Mouse (Mus musculus): ENCODE measurements around the gene Thbs3. TPM values are rescaled to one million over a fixed set of nuclear protein-coding genes. Genes with fewer than 3 reads are reported as not detected.
A peak's percentile ranks its signal among the peaks of the same experiment; 100 is the strongest.

The Thbs3 gene
- polyA plus RNA-seq, 1 experiment from 2014 or later = 20.4 TPM

DNA sequence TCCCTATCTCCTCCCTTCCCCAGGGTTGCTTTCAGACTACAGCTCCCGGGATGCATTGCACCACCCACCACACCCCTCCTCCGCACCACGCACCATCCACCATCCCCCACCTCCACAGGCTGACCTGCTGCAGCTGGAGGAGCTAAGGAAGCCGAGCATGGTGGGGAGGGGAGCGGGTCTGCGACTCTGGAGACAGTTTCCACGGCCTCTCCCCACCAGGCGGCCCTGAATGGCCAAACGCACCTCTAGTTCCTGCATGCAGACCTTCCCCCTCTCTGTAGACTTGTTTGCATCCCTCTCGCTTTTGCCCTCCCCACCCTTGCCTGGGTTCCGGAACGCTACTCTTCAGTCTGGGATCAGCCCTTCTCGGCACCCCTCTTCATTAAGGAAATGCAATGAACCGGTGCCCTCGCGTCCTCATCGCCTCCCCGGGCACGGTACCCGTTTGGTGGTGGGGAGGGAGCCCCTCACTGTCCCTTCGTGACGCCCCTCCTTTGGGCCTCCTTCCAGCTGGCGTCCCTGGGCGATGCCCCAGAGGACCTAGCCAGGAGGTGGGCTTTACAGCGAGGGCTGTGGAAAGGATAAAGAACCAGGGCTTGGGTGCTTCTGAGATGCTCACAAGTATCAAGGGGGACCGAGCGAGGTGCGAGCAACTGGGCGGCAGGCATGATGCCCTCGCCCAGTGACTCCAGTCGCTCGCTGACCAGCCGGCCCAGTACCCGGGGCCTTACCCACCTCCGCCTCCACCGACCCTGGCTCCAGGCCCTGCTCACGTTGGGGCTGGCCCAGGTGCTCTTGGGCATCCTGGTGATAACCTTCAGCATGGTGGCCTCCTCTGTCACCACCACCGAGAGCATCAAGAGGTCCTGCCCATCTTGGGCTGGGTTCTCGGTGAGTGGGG, 31.7 kb upstream of the Thbs3 start, which contains the start of gene Fam189b:
Gene Fam189b (plus strand): TSS at position 86 of the 901 bp plus-strand sequence.
- Histone ChIP-seq H3K27ac (peak within 1 kb of the TSS; percentile 89), H3K4me2 (replicated peaks) (peak within 1 kb of the TSS; percentile 97), H3K27me3 (replicated peaks) (no peaks in the 10 kb centered on the region), H3K9me3 (no peaks in the 10 kb centered on the region), H3K36me3 (peaks cover 24% of the 10 kb centered on the region), H3K9ac (peak within 1 kb of the TSS; percentile 82), H3K4me1 (replicated peaks) (peaks cover 36% of the 10 kb centered on the region), H3K4me3 (replicated peaks) (peak within 1 kb of the TSS; percentile 64)
- 5% methylated on average over 38 of the region's 39 CpGs for WGBS
- ATAC-seq = peak; percentile 95

GRCm38 (mm10) chr3:89183959-89184315, 31.0 kb upstream of the Thbs3 start:
- H3K9me3 ChIP-seq = no peaks in the 10 kb centered on the region
- no peak overlapping the region for H3K27ac ChIP-seq
- peaks cover 24% of the 10 kb centered on the region for H3K36me3 ChIP-seq
- H3K9ac ChIP-seq = peak overlapping the region; percentile 82
- H3K4me2 ChIP-seq (replicated peaks) = peak overlapping the region; percentile 97
- H3K4me3 ChIP-seq (replicated peaks) = peak overlapping the region; percentile 64
- H3K4me1 ChIP-seq (replicated peaks) = peaks cover 33% of the 10 kb centered on the region
- H3K27me3 ChIP-seq (replicated peaks) = no peaks in the 10 kb centered on the region
- 82% methylated on average over 6 of the region's 6 CpGs for WGBS
- ATAC-seq = no peak

DNA sequence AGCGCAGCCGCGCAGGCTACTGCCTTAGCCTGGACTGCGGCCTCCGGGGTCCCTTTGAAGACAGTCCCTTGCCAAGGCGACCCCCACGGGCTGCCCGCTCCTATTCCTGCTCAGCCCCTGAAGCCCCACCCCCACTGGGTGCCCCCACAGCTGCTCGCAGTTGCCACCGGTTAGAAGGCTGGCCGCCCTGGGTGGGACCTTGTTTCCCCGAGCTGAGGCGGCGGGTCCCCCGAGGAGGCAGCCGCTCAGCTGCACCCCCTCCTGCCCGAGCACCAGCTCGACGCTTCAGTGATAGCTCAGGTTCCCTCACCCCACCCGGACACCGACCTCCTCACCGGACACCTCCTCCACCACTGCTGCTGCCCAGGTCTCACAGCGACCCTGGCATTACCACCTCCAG, 27.8 kb upstream of the Thbs3 start:
- H3K4me3 ChIP-seq (replicated peaks) = no peak overlapping the region
- 0 out of 2 replicates have a peak, but pooled peaks cover 4% of the 10 kb centered on the region for H3K36me3 ChIP-seq
- H3K9me3 ChIP-seq = no peaks in the 10 kb centered on the region
- peaks cover 31% of the 10 kb centered on the region for H3K4me1 ChIP-seq (replicated peaks)
- no peak overlapping the region for H3K9ac ChIP-seq
- H3K27ac ChIP-seq = no peak overlapping the region
- no peaks in the 10 kb centered on the region for H3K27me3 ChIP-seq (replicated peaks)
- H3K4me2 ChIP-seq (replicated peaks) = no peak overlapping the region
- ATAC-seq = no peak
- WGBS = 57% methylated on average over 23 of the region's 23 CpGs

DNA sequence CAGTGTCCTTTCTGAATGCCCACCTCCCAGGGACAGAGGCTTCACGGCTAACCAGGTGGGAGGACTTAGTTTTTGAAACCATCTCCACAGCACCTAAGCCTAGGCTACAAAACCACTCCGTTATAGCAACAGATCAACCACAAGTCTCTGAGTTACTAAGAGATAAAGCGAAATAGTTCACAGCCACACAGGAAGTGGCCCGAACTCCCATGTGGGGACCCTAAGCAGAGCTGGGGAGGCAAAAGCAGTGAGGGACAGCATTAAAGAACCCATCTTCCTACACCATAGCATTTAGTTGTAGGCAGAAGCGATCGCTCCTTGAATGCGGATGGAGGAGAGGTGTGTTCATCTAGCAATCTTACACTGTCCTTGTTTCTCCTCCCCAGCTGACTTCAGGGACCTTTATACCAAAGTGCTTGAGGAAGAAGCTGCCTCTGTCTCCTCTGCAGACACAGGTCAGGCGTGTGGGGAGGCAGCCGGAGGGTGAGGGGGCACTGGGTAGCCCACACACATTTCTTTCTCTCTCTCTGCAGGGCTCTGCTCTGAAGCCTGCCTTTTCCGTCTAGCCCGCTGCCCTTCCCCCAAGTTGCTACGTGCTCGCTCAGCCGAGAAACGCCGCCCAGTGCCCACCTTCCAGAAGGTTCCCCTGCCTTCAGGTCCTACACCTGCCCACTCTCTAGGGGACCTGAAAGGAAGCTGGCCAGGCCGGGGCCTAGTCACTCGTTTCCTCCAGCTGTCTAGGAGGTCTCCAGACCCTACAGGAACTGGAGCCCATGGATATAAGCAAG, 27.1 kb upstream of the Thbs3 start:
- Histone ChIP-seq H3K27ac (no peak overlapping the region), H3K36me3 (no peaks in the 10 kb centered on the region), H3K4me1 (replicated peaks) (peaks cover 25% of the 10 kb centered on the region), H3K4me3 (replicated peaks) (no peak overlapping the region), H3K9me3 (no peaks in the 10 kb centered on the region), H3K27me3 (replicated peaks) (no peaks in the 10 kb centered on the region), H3K9ac (no peak overlapping the region), H3K4me2 (replicated peaks) (no peak overlapping the region)
- no peak for ATAC-seq
- WGBS = 86% methylated on average over 18 of the region's 18 CpGs

DNA sequence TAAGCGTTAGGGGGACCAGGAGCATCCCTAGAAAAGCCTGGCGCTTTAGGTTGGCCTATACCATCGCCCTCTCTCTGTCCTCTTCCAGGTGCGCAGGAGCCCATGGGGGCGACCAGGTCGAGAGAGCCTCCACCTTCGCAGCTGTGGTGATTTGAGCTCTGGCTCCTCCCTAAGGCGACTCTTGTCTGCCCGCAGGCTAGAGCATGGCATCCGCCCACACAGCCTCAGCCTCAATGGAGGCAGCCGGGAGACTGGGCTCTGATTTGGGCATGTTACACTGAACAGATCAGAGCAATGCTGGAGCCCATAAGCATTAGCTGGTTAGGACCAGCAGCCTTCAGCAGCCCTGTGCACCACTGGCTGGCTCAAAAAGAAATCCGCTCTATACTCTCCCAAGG, 26.5 kb upstream of the Thbs3 start:
- Histone ChIP-seq H3K4me2 (replicated peaks) (no peak overlapping the region), H3K36me3 (no peaks in the 10 kb centered on the region), H3K9ac (no peak overlapping the region), H3K27ac (no peak overlapping the region), H3K9me3 (no peaks in the 10 kb centered on the region), H3K4me1 (replicated peaks) (peaks cover 22% of the 10 kb centered on the region), H3K27me3 (replicated peaks) (no peaks in the 10 kb centered on the region), H3K4me3 (replicated peaks) (no peak overlapping the region)
- WGBS = 75% methylated on average over 12 of the region's 12 CpGs
- no peak for ATAC-seq

DNA sequence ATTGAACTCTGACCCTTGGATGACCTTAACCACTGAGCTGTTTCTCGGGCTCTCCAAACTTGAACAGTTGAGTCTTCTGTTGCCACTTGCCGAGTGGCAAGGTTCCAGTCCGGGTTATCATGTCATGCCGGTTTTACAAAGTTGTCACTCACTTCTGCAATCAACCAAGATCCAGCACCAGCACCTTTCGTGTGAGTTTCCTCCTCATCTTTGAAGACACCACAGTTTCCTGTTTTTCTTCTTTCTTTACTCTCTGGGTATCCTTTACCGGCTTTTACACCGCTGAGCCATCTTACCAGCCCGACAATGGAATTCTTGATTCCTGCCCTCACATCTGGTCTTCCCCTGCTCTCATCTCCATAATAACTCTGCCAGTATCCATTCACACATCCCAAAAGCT, 24.5 kb upstream of the Thbs3 start:
- H3K27ac ChIP-seq = no peak overlapping the region
- H3K4me2 ChIP-seq (replicated peaks) = no peak overlapping the region
- H3K36me3 ChIP-seq = no peaks in the 10 kb centered on the region
- no peak for ATAC-seq
- WGBS = 81% methylated on average over 8 of the region's 8 CpGs
- H3K27me3 ChIP-seq (replicated peaks) = no peaks in the 10 kb centered on the region
- no peak overlapping the region for H3K4me3 ChIP-seq (replicated peaks)
- no peaks in the 10 kb centered on the region for H3K9me3 ChIP-seq
- H3K4me1 ChIP-seq (replicated peaks) = peaks cover 3% of the 10 kb centered on the region; the same call in 1 of the 2 replicates
- H3K9ac ChIP-seq = no peak overlapping the region

- no peak for ATAC-seq
- no peaks in the 10 kb centered on the region for H3K36me3 ChIP-seq
- H3K9ac ChIP-seq = no peak overlapping the region
- 71% methylated on average over 1 of the region's 1 CpGs for WGBS
- no peaks in the 10 kb centered on the region for H3K27me3 ChIP-seq (replicated peaks)
- H3K9me3 ChIP-seq = no peaks in the 10 kb centered on the region
- no peak overlapping the region for H3K4me2 ChIP-seq (replicated peaks)
- H3K4me1 ChIP-seq (replicated peaks) = peaks cover 8% of the 10 kb centered on the region; the same call in 1 of the 2 replicates
- no peak overlapping the region for H3K27ac ChIP-seq
- no peak overlapping the region for H3K4me3 ChIP-seq (replicated peaks)
Observed at GRCm38 (mm10) chr3:89193351-89193750, 21.6 kb upstream of the Thbs3 start.

GRCm38 (mm10) chr3:89193853-89194252, 21.1 kb upstream of the Thbs3 start:
- Histone ChIP-seq H3K9ac (no peak overlapping the region), H3K9me3 (no peaks in the 10 kb centered on the region), H3K36me3 (no peaks in the 10 kb centered on the region), H3K27ac (no peak overlapping the region), H3K4me3 (replicated peaks) (no peak overlapping the region), H3K27me3 (replicated peaks) (no peaks in the 10 kb centered on the region), H3K4me1 (replicated peaks) (peaks cover 8% of the 10 kb centered on the region; the same call in 1 of the 2 replicates), H3K4me2 (replicated peaks) (no peak overlapping the region)
- ATAC-seq = no peak
- WGBS = 89% methylated on average over 2 of the region's 2 CpGs

GRCm38 (mm10) chr3:89195979-89196877, 18.8 kb upstream of the Thbs3 start:
- Histone ChIP-seq H3K9me3 (no peaks in the 10 kb centered on the region), H3K9ac (peak overlapping the region; percentile 58), H3K27me3 (replicated peaks) (no peaks in the 10 kb centered on the region), H3K4me1 (replicated peaks) (peaks cover 8% of the 10 kb centered on the region; the same call in 1 of the 2 replicates), H3K36me3 (no peaks in the 10 kb centered on the region), H3K27ac (peak overlapping the region; percentile 78), H3K4me2 (replicated peaks) (peak overlapping the region; percentile 73), H3K4me3 (replicated peaks) (peak overlapping the region; percentile 45)
- WGBS = 8% methylated on average over 33 of the region's 33 CpGs
- ATAC-seq = peak; percentile 98

- H3K36me3 ChIP-seq = 0 out of 2 replicates have a peak, but pooled peaks cover 3% of the 10 kb centered on the region
- no peak for ATAC-seq
- H3K4me2 ChIP-seq (replicated peaks) = no peak overlapping the region
- H3K9ac ChIP-seq = no peak overlapping the region
- H3K4me1 ChIP-seq (replicated peaks) = peaks cover 12% of the 10 kb centered on the region
- H3K27me3 ChIP-seq (replicated peaks) = no peaks in the 10 kb centered on the region
- WGBS = 78% methylated on average over 3 of the region's 3 CpGs
- no peak overlapping the region for H3K27ac ChIP-seq
- no peak overlapping the region for H3K4me3 ChIP-seq (replicated peaks)
- H3K9me3 ChIP-seq = no peaks in the 10 kb centered on the region
Observed at GRCm38 (mm10) chr3:89199839-89200238, 15.1 kb upstream of the Thbs3 start.

DNA sequence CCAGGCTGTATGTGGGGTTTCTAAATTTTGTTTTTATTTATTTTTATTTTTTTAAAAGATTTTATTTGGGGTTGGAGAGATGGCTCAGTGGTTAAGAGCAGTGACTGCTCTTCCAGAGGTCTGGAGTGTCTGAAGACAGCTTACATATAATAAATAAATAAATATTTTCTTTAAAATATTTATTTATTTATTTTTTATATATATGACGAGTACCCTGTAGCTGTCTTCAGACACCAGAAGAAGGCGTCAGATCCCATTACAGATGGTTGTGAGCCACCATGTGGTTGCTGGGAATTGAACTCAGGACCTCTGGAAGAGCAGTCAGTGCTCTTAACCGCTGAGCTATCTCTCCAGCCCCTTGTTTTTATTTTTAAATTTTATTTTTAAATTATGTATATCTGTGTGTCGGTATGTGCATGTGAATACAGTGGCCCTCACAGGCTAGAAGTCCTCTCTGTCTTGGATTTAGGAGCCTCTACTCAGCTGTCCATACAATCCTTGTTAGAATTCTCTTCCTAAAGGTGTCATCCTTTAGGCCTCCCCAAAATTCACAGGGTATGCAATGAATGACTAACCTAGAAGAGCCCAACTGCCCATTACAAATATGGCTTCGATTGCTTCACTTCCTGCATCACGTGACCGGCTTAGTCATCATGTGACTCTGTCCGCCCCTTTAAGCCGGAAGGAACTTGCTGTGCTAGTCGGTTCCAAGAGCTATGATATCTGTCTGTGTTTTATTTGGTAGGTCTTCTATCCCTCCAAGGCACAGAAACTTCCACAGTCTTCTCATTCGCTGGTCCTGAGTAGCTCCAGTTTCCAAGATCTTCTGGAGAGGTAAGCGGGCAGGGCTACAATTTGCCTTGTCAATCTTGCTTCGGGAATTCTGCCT, 12.5 kb upstream of the Thbs3 start, which contains the start of gene Gba:
Gene Gba (plus strand): TSS at position 676 of the 889 bp plus-strand sequence.
- Histone ChIP-seq H3K4me3 (replicated peaks) (peak within 1 kb of the TSS; percentile 48), H3K27me3 (replicated peaks) (no peaks in the 10 kb centered on the region), H3K9me3 (no peaks in the 10 kb centered on the region), H3K4me1 (replicated peaks) (peaks cover 4% of the 10 kb centered on the region), H3K9ac (peak within 1 kb of the TSS; percentile 39), H3K27ac (no peak within 1 kb of the TSS), H3K36me3 (peaks cover 18% of the 10 kb centered on the region), H3K4me2 (replicated peaks) (peak within 1 kb of the TSS; percentile 68)
- WGBS = 25% methylated on average over 13 of the region's 13 CpGs
- peak; percentile 92 for ATAC-seq
